Mouse (Mus musculus) regulatory T cell (primary cell): ENCODE measurements around the gene Zfp13.

Source experiments
- in situ Hi-C: fragments of 300-600 bp; cut with MboI, MseI; formaldehyde crosslinking; loops from one replicate; pipeline ENCODE4 v1.15.1; 2025; ENCODE audit warnings: high pct_unique_total_duplicates

The Zfp13 gene

DNA sequence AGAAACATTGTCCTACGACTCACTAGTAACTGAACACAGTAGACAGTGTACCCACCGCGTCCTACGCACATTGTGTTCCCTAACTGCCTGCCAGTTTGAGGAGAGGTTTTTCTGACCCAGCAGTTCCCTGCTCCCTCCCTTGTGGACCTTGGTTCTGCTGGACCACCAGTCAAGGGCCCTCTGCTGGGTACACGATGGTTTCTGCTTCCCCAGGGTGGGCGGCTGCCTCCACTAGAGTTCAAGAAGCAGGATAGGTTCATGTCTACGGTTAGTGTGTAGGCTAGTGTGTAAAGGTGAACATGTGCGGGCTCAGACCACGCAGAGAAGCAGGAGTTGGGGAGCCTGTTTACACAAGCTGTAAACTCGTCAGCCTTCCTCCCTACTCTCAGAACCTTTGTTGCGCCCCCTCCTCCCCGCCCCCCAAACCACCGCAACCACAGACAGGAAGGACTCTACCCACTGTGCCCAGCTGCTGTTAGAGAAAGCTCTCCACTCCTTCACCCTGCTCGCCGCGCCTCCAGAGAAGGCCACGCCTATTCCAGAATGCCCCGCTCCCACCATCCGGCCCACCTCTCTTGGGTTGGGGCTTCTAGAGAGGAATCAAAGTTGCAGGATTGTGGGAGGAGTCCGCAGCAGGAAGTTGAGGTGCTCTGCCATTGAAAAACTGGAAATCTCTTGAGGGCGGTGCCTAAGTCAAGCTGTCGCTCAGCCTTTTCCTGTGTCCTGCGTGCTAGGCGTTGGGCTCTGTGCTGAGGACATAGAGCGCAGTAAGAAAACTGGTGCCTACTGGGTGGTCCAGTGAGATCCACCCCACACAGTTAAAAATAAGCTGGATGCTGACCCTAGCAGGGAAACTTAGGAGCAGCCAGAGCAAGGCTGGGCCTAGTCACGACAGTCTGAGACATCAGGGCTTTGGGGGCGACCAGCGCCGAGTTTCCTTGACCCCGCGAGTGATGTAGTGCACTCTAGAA, at the start of gene Zfp13:
TSS of gene Zfp13 (minus strand) at position 906 of the 971 bp plus-strand sequence.
- in situ Hi-C loops = loop anchor here (25.0 kb wide), 2 partner anchors 737 to 1162 kb away; partner anchors contain the start of gene Zfp945

DNA sequence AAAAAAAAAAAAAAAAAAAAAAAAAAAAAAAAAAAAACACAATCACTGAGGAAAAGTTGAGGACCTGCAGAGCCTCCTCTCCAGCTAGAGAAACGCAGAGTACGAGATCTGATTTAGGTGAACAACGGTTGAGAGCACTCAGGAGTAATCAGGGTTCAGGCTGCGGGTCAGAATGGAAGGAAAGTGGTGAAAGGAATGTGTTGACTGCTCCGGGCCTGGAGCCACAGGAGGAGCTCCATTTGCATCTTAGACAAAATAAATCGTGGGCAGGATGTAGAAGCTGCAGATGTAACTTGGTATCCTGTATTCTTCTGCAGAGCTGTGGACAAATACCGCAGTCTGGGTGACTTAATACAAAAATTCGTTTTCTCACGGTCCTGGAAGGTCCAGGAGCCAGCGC, 46.6 kb upstream of the Zfp13 start:
- in situ Hi-C loops = no loop called here

DNA sequence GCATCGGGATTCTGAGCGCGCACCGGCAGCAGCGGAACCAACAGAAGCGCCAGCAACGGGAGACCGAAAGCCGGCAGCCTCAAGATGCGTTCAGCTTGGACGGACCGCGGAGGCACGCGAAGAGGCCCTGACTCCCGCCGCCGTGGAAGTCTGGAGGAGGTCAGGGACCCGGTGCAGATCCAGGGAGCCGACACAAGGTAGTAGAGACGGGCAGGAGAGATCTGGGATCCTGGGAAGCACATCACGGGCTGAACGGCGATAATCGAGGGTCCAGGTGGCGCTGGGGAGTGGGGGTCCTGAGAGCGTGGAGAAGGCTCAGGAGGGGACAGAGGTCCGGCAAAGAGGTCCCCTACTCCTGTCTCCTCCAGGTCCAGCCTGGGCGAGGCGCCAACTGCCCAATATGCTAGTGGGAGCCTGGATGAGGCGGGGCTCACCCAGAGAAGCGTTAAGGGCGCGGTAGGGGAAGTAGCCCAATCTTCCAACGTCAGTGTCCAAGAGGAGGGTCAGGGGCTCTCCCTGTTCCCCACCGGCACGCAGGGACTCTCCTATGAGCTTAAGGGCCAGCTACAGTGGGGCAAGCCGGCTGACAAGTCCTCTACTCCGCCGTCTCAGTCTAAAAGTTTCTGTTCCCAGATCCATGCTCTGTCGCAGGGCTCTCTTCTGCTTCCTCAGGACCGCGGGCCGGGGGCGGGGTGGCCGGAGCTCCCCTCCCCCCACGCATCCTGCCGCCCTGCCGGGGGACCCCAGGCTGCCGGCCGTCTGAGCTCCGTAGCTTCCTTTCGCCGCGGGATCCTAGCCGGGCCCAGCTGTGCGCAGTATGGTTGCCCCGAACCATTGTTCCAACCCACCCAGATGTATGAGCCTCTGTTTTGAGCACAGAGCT, 45.6 kb upstream of the Zfp13 start, which contains the start of gene Mmp25:
TSS of gene Mmp25 (minus strand) at position 665 of the 883 bp plus-strand sequence.
- in situ Hi-C loops = no loop called here

DNA sequence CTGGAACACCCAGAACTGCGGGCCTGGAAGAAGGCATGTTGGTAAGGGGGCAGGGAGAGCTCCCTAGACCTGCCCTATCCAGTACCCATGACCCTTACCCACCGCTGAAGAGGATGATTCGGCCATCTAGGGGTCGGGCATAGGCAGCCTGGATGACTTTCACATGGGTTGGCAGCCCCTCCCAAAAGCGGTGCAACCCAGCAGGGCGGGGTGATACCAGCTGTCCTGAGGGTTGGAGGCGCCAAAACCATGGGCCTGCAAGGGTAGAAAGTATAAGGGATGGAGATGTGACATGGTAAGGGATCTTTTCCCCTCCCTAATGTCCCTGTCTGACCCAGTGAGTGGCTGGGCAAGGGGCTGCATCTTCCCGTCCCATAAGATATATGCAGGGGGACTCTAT, 32.0 kb upstream of the Zfp13 start:
- in situ Hi-C loops = no loop called here

DNA sequence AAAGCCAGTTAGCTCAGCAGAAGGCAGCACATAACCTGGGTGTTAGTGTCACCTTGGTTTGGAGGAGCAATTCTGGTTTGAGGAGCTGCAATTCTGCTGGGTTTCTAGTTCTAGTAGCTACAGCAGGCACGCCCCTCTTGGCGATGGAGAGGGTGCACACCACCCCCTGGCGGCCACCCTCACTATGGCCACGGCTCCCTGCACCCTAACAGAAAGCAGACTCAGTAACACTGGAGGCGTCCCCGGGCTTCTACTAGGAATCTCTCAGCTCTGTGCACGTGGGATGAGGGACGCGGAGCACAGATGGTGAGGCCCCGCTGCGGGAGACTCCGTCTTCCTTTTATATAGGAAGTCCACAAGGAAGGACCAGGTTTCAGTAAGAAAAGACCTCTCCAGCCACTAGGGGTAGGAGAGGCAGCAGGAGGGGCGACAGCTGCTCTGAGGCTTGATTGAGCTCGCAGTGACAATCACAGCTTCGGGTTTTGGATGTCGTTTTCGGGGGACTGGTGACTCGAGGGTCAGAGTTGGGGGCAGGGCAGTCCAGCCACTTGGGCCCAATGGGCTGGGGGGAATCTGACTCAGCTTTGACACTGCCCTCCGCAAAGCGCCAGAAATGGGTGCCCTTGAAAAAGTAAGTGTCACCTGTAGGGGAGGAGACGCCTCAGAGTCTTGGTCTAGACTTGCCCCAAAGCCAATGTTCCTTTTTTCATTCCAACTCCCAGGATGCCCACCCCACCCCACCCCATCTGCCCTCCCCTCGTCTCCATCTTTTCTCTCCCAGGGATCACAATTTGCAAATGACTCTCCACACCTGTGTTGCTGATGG, 31.1 kb upstream of the Zfp13 start:
- in situ Hi-C loops = no loop called here

DNA sequence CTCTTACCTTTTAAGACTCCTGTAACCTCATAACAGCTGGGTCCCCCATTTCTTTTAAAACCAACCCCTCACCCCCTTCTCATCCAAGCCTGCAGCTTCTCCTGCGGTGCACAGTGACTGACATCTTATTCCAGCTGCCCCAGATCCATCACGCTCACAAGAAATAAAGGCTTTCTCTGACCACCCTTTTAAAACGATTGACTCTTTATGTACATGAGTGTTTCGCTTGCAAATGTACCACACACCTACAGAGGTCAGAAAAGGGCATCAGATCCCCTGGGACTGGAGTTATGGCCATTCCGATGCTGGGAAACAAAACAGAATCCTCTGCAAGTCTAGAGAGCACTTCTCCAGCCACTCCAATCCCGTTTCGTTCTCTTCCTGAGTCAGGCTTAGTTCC, 28.5 kb upstream of the Zfp13 start:
- in situ Hi-C loops = no loop called here

DNA sequence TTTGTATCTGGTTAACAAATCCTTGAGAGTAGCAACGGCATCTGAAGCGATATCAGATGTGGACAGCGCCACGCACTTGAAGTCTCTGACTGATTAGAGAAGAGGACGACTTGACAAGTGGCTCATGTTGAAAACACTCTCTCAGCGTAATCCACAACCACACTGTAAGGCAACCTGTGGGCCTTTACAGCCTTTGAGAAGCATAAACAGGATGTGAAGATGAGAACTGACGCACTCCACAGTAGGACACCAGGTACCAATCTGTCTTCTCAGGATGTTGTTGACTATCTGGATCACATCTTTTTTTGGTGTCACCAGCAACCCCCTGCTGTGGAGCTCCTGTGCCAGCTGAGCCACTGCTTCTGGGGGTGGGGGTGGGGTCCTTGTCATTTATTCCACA, 21.1 kb upstream of the Zfp13 start:
- in situ Hi-C loops = no loop called here

DNA sequence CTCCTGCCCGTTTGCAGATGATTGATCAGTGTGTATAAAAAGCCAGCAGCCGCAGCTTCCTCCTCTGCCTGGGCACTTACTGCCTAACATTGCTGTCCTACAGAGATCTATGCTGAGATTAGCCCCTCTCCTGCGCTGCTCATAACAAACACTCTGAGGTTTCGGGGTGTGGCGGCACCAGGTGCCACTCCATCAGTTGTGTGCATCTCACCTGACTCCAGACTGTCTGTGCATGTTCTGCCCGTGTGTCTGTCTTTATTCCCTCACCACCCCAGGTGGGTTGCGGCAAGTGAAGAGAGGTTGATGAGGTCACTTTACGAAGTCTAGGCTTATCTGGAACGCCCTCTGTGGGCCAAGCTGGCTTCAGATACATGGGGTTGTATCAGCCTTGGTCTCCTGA, 17.8 kb upstream of the Zfp13 start:
- in situ Hi-C loops = no loop called here

DNA sequence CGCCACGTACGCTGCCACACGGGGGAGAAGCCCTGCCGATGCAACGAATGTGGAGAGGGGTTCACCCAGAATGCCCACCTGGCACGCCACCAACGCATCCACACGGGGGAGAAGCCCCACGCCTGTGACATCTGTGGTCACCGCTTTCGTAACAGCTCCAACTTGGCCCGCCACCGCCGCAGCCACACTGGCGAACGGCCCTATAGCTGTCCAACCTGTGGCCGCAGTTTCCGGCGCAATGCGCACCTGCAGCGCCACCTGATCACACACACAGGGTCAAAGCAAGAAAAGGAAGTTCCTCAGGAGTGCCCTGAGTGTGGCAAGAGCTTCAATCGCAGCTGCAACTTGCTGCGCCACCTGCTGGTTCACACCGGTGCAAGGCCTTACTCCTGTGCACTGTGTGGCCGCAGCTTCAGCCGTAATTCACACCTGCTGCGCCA, 11.1 kb upstream of the Zfp13 start:
- in situ Hi-C loops = no loop called here

DNA sequence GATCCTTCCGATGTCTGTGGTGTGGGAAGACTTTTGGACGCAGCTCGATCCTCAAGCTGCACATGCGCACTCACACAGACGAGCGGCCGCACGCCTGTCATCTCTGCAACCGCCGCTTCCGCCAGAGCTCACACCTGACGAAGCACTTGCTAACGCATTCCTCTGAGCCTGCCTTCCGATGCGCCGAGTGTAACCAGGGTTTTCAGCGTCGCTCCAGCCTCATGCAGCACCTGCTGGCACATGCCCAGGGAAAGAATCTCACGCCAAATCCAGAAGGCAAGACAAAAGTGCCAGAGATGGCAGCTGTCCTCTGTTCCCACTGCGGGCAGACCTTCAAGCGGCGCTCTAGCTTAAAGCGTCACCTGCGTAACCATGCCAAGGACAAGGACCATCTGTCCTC, 10.3 kb upstream of the Zfp13 start:
- in situ Hi-C loops = no loop called here

DNA sequence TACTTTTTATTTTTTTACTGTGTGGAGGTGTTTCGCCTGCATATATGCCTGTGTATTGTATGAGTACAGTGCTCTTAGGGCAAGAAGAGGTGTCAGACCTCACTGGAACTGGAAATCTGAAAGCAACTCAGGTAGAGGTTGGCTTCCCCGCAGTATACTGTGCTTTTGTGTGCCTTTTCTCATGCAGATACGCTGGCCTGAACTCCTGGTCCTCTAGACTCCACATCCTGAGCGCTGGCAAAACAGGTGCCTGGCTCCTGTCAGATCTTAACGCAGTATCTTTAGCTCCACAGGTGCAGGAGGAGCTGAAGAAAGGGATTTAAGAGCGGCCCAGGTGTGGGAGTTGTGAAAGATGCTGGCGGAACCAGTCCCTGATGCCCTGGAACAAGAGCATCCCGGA, 5.9 kb upstream of the Zfp13 start:
- in situ Hi-C loops = no loop called here

DNA sequence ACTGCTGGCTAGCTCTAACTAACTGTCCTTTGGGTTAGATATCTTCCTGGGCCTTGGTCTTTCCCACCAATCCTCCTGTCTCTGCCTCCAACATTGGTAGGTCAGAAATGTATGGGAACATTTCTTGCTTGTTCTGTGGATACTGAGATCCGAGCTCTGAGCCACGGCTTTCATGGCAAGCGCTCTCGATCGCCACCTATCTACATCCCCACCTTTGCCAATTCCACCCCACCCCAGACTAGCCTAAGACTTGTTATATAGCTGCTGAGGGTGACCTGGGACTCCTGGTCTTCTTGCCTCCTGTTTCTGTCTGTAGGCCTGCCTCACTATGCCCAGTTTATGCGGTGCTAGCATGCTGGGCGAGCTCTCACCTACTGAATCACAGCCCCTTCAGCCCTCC, 5.1 kb upstream of the Zfp13 start:
- in situ Hi-C loops = no loop called here

DNA sequence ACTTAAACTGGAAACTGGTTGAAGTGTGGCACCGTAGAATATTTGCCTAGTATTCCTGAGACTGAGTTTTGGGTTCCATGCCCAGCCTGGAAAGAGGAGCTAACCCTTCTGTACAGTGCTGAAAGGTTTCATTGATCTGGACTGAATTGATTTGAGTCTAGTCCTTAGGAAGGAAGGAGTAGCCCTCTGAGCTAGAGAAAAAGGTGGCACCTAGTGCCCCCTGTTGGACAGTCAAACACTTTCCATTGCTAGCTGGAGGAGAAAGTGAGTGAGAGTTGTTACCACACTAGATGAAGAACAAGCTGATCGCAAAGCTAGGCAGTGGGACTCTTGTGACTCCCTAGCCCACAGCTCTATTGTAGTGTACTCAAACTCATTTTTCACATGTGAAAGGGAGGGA, 4.3 kb upstream of the Zfp13 start:
- in situ Hi-C loops = no loop called here

DNA sequence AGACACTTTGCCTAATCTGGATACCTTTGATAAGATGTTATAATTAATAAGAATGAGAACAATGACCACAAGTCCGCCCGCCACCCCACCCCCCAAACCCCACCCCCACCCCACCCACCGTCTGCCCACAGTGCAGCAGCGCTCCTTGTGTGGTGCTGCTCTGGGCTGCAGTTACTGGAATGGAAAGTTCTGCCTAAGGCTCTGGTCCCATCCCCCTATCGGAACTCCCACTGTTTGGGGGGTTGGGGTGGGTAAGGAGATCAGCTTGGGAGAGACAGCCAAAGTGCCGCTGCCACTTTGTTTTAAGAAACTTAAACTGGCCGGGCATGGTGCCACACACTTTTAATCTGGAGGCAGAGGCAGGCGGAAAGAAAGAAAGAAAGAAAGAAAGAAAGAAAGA, 3.8 kb upstream of the Zfp13 start:
- in situ Hi-C loops = no loop called here

DNA sequence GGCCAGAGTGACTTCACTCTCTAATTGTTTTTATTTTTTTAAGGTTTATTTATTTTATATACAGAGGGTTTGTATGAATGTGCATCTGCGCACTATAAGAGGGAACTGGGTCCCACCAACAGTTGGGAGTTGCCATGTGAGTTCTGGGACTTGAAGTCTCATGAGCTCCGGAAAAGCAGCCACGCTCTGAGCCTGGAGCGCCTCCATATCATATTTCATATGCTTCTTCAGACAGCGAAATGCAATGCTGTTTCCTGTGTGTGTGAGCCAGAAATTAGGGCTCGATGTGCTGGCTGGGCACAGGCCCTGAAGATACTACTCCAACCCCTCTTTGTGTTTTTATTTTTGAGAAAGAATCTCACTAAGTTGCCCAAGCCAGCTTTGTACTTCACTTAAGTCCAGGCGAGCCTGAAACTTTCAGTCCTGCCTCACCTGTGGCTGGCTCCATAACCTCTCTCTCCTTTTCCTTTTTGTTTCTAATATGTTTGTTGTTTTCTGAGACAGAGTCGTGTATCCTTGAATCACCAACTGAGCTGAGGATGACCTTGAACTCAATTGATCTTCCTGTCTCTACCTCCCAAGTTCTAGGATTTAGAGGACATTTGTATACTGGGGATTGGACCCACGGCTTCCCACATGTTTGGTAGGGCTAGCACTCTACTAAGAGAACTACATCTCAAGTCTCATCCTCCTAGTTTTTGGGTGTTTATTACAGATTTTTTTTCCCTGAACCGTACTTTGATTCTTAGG, 2.7 kb upstream of the Zfp13 start:
- in situ Hi-C loops = no loop called here

DNA sequence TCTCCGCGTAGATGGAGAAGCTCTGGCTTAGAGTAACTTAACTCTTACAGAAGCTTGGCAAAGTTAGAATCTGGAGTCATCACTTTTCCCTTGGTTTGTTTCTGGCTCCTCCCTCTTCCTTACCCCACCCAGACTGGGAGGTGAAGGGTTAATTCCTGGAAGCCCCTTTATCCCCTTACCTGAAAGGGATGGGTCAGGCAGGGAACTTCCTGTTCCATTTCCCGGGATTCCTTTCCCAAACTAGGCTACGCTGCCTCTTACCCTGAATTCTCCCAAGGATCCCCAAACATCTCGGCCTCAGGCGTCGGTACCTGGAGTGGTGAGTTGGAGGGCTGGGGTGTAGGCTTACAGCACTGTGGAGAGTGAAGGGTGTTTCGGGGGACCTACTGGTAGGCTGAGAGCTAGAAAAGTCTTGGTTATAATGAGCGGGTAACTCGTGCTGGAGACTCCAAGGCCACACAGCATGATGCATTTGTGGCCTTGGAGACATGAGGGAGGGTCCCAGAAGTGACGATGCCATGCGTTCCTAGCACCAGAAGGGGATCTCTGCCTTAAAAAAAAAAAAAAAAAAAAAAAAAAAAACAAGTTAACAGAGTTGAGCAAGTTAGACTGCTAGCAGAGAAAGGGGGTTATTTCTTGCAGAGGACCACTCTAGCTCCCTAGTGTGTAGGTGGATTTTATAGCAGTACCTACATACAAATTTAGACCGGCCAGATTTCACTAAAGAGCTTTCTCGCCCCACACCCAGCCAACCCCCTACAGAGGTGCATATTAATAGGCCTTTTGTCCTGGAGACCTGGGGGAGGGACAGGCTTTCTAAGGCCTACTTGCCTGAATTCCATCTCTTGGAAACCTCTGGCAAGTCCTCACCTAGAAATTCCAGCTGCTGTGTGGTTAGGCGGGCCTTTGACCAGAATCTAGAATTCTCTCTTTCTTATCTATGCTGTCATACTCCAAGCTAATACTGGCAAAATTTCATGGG, 1.6 kb upstream of the Zfp13 start, which contains the start of gene Zscan10:
TSS of gene Zscan10 (plus strand) at position 216 of the 982 bp plus-strand sequence.
- in situ Hi-C loops = no loop called here

DNA sequence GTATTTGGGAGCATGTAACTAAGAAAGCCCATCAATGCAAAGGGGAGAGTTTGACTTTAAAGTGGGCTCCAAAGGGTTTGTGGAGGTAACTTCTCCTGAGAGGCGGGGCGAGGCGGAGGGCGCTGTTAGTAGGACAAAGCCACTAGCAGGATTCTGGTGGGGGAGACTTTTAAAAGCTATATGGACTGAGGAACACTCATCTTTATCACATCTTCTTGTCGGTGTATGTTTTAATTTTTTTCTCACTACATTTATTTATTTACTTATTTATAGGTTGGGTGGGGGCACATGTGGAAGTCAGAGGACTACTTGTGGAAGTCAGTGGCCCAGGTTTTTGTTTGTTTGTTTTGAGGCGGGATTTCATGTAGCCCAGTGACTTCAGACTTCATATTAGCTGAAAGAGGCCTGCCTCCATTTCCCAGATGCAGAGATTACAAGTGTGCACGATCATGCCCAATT, 347 bp upstream of the Zfp13 start:
- in situ Hi-C loops = loop anchor here (25.0 kb wide), 2 partner anchors 737 to 1162 kb away; partner anchors contain the start of gene Zfp945

DNA sequence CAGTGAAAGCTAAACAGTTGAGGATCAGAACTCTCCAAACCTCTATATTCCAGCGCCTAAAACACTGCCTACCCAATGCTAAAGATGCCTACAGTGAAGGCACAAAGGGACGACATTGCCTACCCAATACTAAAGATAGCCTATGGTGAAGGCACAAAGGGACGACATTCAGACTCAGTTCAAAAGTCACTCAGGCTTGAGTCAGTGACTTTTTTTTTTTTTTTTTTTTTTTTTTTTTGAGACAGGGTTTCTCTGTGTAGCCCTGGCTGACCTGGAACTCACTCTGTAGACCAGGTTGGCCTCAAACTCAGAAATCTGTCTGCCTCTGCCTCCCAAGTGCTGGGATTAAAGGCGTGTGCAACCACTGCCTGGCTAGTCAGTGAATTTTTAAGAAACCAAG, 4.1 kb downstream of the Zfp13 start:
- in situ Hi-C loops = loop anchor here (25.0 kb wide), 2 partner anchors 733 to 1158 kb away; partner anchors contain the start of gene Zfp945

DNA sequence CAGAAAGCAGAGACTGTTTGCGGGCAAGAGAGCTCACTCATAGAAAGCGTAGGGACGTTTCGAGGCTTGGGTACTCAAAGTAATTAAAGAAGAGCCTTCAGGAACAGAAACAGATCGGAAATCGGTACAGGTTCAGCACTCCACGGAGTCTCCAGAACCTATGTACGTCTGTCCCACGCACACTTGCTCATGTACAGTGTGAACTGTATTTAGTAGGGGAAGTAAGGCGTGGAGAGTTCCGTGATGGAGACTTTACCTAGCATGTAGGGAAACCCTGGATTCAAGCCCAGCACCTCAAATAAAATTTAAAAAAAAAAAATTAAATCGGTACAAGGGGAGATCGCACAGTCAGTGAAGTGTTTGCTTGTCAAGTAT, 6.4 kb downstream of the Zfp13 start:
- in situ Hi-C loops = loop anchor here (25.0 kb wide), 2 partner anchors 731 to 1156 kb away; partner anchors contain the start of gene Zfp945
